Mouse (Mus musculus): ENCODE results near the gene Mpeg1. TPM values are rescaled to one million over a fixed set of nuclear protein-coding genes. Genes with fewer than 3 reads are reported as not detected.
A peak's percentile ranks its signal among the peaks of the same experiment; 100 is the strongest.

Mpeg1 gene
- polyA plus RNA-seq, 1 experiment = 0.06 TPM

GRCm38 (mm10) chr19:12501370-12502347, 41.1 kb downstream of the Mpeg1 start, which contains the start of gene Dtx4:
Dtx4 (minus strand) TSS chr19:12501454.
- H3K36me3 ChIP-seq (ENCODE audit: control insufficient read depth, insufficient read depth) = peaks cover 4% of the 10 kb centered on the region
- peak within 1 kb of the TSS; percentile 98 for H3K4me2 ChIP-seq (ENCODE audit: low read depth)
- no peaks in the 10 kb centered on the region for H3K27me3 ChIP-seq (ENCODE audit: control insufficient read depth, insufficient read depth, insufficient read length)
- H3K4me3 ChIP-seq = peak within 1 kb of the TSS; percentile 50
- H3ac ChIP-seq (ENCODE audit: control insufficient read depth, insufficient read length) = peak within 1 kb of the TSS; percentile 83
- TF ChIP-seq MAX (IDR thresholded peaks at IDR 0.05; ENCODE audit: low read depth) (peak; percentile 19), REST (IDR thresholded peaks at IDR 0.05; ENCODE audit: insufficient read depth, insufficient read length) (no peak), MYOD1 (IDR thresholded peaks at IDR 0.05; ENCODE audit: control insufficient read depth in 1 of 3, insufficient read length in 2 of 3, low read depth in 2 of 3) (peak in 1 of 3 experiments; percentile 70), POLR2A (IDR thresholded peaks at IDR 0.05; ENCODE audit: insufficient read length, low read depth) (peak; percentile 68), E2F4 (IDR thresholded peaks at IDR 0.05; ENCODE audit: insufficient read depth) (no peak), SRF (IDR thresholded peaks at IDR 0.05; ENCODE audit: control insufficient read depth, insufficient read length, low read depth) (peak; percentile 13), POLR2AphosphoS2 (IDR thresholded peaks at IDR 0.05; ENCODE audit: insufficient read length, low read depth) (peak; percentile 76), MYOG (IDR thresholded peaks at IDR 0.05; ENCODE audit: control insufficient read depth in 1 of 3, insufficient read depth in 1 of 3, insufficient read length in 2 of 3, low read depth in 2 of 3) (peak in 2 of 3 experiments; percentile 26 to 65), CEBPB (IDR thresholded peaks at IDR 0.05; ENCODE audit: insufficient read depth, poor library complexity, severe bottlenecking) (0 out of 2 replicates have a peak, but pooled peaks have one; percentile 21), USF1 (IDR thresholded peaks at IDR 0.05; ENCODE audit: low read depth) (no peak)
- peaks cover 26% of the 10 kb centered on the region for H3K79me2 ChIP-seq (ENCODE audit: control insufficient read depth, insufficient read depth)

GRCm38 (mm10) chr19:12502756-12503155, 42.2 kb downstream of the Mpeg1 start:
- no peak overlapping the region for H3K4me3 ChIP-seq
- no peak for TF ChIP-seq E2F4 (IDR thresholded peaks at IDR 0.05; ENCODE audit: insufficient read depth)
- TF ChIP-seq POLR2A (IDR thresholded peaks at IDR 0.05; ENCODE audit: insufficient read length, low read depth) = no peak
- no peak for TF ChIP-seq REST (IDR thresholded peaks at IDR 0.05; ENCODE audit: insufficient read depth, insufficient read length)
- peaks cover 15% of the 10 kb centered on the region for H3K79me2 ChIP-seq (ENCODE audit: control insufficient read depth, insufficient read depth)
- H3ac ChIP-seq (ENCODE audit: control insufficient read depth, insufficient read length) = no peak overlapping the region
- H3K27me3 ChIP-seq (ENCODE audit: control insufficient read depth, insufficient read depth, insufficient read length) = no peaks in the 10 kb centered on the region
- no peaks in the 10 kb centered on the region for H3K36me3 ChIP-seq (ENCODE audit: control insufficient read depth, insufficient read depth)
- no peak overlapping the region for H3K4me2 ChIP-seq (ENCODE audit: low read depth)

GRCm38 (mm10) chr19:12514621-12515020, 54.0 kb downstream of the Mpeg1 start:
- no peak for TF ChIP-seq TCF12 (IDR thresholded peaks at IDR 0.05; ENCODE audit: insufficient read depth, poor library complexity, severe bottlenecking)
- no peak for TF ChIP-seq POLR2A (IDR thresholded peaks at IDR 0.05; ENCODE audit: insufficient read length, low read depth)
- no peak for TF ChIP-seq REST (IDR thresholded peaks at IDR 0.05; ENCODE audit: insufficient read depth, insufficient read length)
- TF ChIP-seq MYOG (IDR thresholded peaks at IDR 0.05; ENCODE audit: control insufficient read depth in 1 of 3, insufficient read depth in 1 of 3, insufficient read length in 2 of 3, low read depth in 2 of 3) = no peak
- no peak for TF ChIP-seq USF1 (IDR thresholded peaks at IDR 0.05; ENCODE audit: low read depth)
- no peak for TF ChIP-seq CEBPB (IDR thresholded peaks at IDR 0.05; ENCODE audit: insufficient read depth, poor library complexity, severe bottlenecking)
- no peak for TF ChIP-seq MYOD1 (IDR thresholded peaks at IDR 0.05; ENCODE audit: control insufficient read depth in 1 of 3, insufficient read length in 2 of 3, low read depth in 2 of 3)
- no peak for TF ChIP-seq TCF3 (IDR thresholded peaks at IDR 0.05; ENCODE audit: insufficient read length, low read depth)
- TF ChIP-seq POLR2AphosphoS2 (IDR thresholded peaks at IDR 0.05; ENCODE audit: insufficient read length, low read depth) = no peak
- Histone ChIP-seq H3K79me2 (ENCODE audit: control insufficient read depth, insufficient read depth) (no peaks in the 10 kb centered on the region), H3ac (ENCODE audit: control insufficient read depth, insufficient read length) (no peak overlapping the region), H3K36me3 (ENCODE audit: control insufficient read depth, insufficient read depth) (no peaks in the 10 kb centered on the region), H3K4me3 (no peak overlapping the region), H3K27me3 (ENCODE audit: control insufficient read depth, insufficient read depth, insufficient read length) (no peaks in the 10 kb centered on the region), H3K4me2 (ENCODE audit: low read depth) (no peak overlapping the region)

Other genes with a start within 250 kb of the Mpeg1 start
- gene Olfr1432, start 228.2 kb upstream of the Mpeg1 start, polyA plus RNA-seq (2012; fragmentation: generic; extraction: Trizol) = not detected
- not detected for gene Olfr262, start 219.1 kb upstream of the Mpeg1 start, polyA plus RNA-seq (2012; fragmentation: generic; extraction: Trizol)
- not detected for gene Olfr235, start 199.7 kb upstream of the Mpeg1 start, polyA plus RNA-seq (2012; fragmentation: generic; extraction: Trizol)
- not detected for gene Olfr1434, start 180.9 kb upstream of the Mpeg1 start, polyA plus RNA-seq (2012; fragmentation: generic; extraction: Trizol)
- gene Olfr1436, start 161.6 kb upstream of the Mpeg1 start, polyA plus RNA-seq (2012; fragmentation: generic; extraction: Trizol) = not detected
- not detected for gene Olfr1437, start 135.7 kb upstream of the Mpeg1 start, polyA plus RNA-seq (2012; fragmentation: generic; extraction: Trizol)
- gene Olfr1438-ps1, start 124.9 kb upstream of the Mpeg1 start, polyA plus RNA-seq (2012; fragmentation: generic; extraction: Trizol) = not detected
- gene Olfr1440, start 73.5 kb upstream of the Mpeg1 start, polyA plus RNA-seq (2012; fragmentation: generic; extraction: Trizol) = not detected
- not detected for gene Olfr1441, start 43.3 kb upstream of the Mpeg1 start, polyA plus RNA-seq (2012; fragmentation: generic; extraction: Trizol)
- 0.02 TPM for gene Pfpl, start 32.9 kb upstream of the Mpeg1 start, polyA plus RNA-seq (2012; fragmentation: generic; extraction: Trizol)
- 21.2 TPM for gene Dtx4, start 40.7 kb downstream of the Mpeg1 start, polyA plus RNA-seq (2012; fragmentation: generic; extraction: Trizol)
- 5.4 TPM for gene Fam111a, start 85.0 kb downstream of the Mpeg1 start, polyA plus RNA-seq (2012; fragmentation: generic; extraction: Trizol)
- not detected for gene Gm4952, start 139.2 kb downstream of the Mpeg1 start, polyA plus RNA-seq (2012; fragmentation: generic; extraction: Trizol)
- not detected for gene Glyat, start 172.5 kb downstream of the Mpeg1 start, polyA plus RNA-seq (2012; fragmentation: generic; extraction: Trizol)
- gene Olfr1442, start 209.7 kb downstream of the Mpeg1 start, polyA plus RNA-seq (2012; fragmentation: generic; extraction: Trizol) = not detected
- gene Olfr1443, start 217.3 kb downstream of the Mpeg1 start, polyA plus RNA-seq (2012; fragmentation: generic; extraction: Trizol) = not detected
- gene Keg1, start 235.0 kb downstream of the Mpeg1 start, polyA plus RNA-seq (2012; fragmentation: generic; extraction: Trizol) = not detected

Measured in myocyte (in vitro differentiated cells).